Mouse (Mus musculus) spleen, adult 10 weeks (tissue): Measurements from ENCODE around the gene Olfr811. TPM values are rescaled to one million over a fixed set of nuclear protein-coding genes. Genes with fewer than 3 reads are reported as not detected.

Source experiments
- polyA plus RNA-seq: library from polyadenylated mRNA; stranded (reverse); fragments of 350-450 nt; fragmentation: Illumina TruSeq; extraction: RNeasy Lipid Tissue Mini Kit (QIAGEN cat#74804); gene quantifications from one replicate; pipeline ENCODE4 v1.2.3, GENCODE M21; 2015; ENCODE audit warnings: low replicate concordance; ENCODE audit not compliant: insufficient read depth

Gene Olfr811
- not detected for polyA plus RNA-seq

DNA sequence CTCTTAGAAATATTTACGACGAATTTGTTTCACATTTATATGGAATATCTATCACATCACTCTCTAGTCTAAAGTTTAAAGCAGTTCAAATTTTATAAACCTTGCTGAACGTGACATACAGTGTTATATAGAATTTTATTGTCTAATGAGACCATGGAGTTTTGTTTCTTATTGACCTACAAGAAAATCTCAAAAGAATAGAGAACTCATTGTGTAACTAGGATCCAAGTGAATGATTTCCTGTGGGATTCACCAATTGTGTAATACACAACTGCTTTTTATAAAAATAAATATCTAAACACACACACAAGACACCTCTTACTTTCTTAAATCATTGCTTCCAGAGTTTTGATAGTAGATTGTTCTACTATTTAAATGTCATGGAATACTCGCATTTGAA lies at the start of gene Olfr811:
Gene Olfr811, minus strand, starts transcription at position 101 of the 400 bp plus-strand sequence.

DNA sequence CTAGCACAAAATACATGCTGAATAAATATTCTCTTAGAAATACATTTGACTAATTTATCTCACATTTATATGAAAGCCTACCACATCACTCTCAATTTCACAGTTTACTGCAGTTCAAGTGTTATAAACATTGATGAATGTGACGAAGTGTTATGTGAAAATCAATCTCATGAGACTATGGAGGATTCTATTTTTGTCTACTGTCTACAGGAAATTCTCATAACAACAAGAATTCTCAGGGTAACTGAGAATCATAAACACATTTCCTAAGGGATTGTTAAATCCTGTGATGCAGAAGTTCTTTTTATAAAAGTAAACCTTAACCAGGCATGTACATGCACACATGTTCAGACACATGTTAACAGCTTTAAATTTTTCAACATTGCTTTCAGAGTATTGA lies 41.8 kb upstream of the Olfr811 start, which contains the start of gene Olfr812:
Gene Olfr812, minus strand, starts transcription at position 101 of the 400 bp plus-strand sequence.

GRCm38 (mm10) chr10:129794817-129795216 lies 9.4 kb downstream of the Olfr811 start, which contains the start of gene Olfr810:
Olfr810 (minus strand) TSS chr10:129794917.

GRCm38 (mm10) chr10:129774338-129774737 lies 29.9 kb downstream of the Olfr811 start, which contains the start of gene Olfr809:
Olfr809 (plus strand) TSS chr10:129774638.

DNA sequence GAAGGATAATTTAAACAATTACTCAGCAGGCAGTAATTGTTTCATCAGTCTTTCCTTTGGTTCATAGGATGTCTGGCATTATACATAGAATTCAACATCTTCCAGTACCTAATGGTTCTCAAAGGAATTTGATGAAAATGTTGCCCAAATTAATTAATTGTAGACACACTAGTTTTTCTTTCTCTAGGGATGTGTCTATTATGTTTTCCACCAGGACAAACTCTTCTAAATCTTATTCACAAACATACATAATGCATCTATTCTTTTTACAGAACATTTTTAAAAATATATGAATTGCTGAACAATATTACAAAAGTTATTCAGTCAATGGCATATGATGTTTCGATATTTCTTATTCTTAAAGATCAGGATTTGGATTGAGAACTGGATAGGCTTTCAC lies 39.0 kb downstream of the Olfr811 start, which contains the start of gene Olfr808:
Gene Olfr808, plus strand, starts transcription at position 301 of the 400 bp plus-strand sequence.

GRCm38 (mm10) chr10:129757693-129758092 lies 46.5 kb downstream of the Olfr811 start, which contains the start of gene Olfr807:
Olfr807 (minus strand) TSS chr10:129757793.

Other genes starting within 250 kb of the Olfr811 start
- not detected for gene Olfr794, start 236.7 kb downstream of the Olfr811 start, polyA plus RNA-seq
- gene Olfr796, start 191.8 kb downstream of the Olfr811 start, polyA plus RNA-seq = not detected
- not detected for gene Olfr798, start 176.5 kb downstream of the Olfr811 start, polyA plus RNA-seq
- gene Olfr799, start 166.9 kb downstream of the Olfr811 start, polyA plus RNA-seq = not detected
- gene Olfr800, start 146.7 kb downstream of the Olfr811 start, polyA plus RNA-seq = not detected
- gene Olfr801, start 130.5 kb downstream of the Olfr811 start, polyA plus RNA-seq = not detected
- gene Olfr802, start 116.2 kb downstream of the Olfr811 start, polyA plus RNA-seq = not detected
- not detected for gene Olfr803, start 110.1 kb downstream of the Olfr811 start, polyA plus RNA-seq
- gene Olfr804, start 101.2 kb downstream of the Olfr811 start, polyA plus RNA-seq = not detected
- gene Olfr805, start 75.0 kb downstream of the Olfr811 start, polyA plus RNA-seq = not detected
- gene Olfr806, start 62.5 kb downstream of the Olfr811 start, polyA plus RNA-seq = not detected
- not detected for gene Olfr807, start 46.6 kb downstream of the Olfr811 start, polyA plus RNA-seq
- gene Olfr808, start 38.9 kb downstream of the Olfr811 start, polyA plus RNA-seq = not detected
- not detected for gene Olfr809, start 29.8 kb downstream of the Olfr811 start, polyA plus RNA-seq
- gene Olfr810, start 9.5 kb downstream of the Olfr811 start, polyA plus RNA-seq = not detected
- gene Olfr812, start 41.7 kb upstream of the Olfr811 start, polyA plus RNA-seq = not detected
- gene Olfr813, start 51.0 kb upstream of the Olfr811 start, polyA plus RNA-seq = not detected
- gene Olfr814, start 75.5 kb upstream of the Olfr811 start, polyA plus RNA-seq = not detected
- not detected for gene Olfr815, start 101.5 kb upstream of the Olfr811 start, polyA plus RNA-seq
- not detected for gene Olfr816, start 111.2 kb upstream of the Olfr811 start, polyA plus RNA-seq
- gene Olfr818, start 144.7 kb upstream of the Olfr811 start, polyA plus RNA-seq = not detected
- not detected for gene Olfr819, start 162.9 kb upstream of the Olfr811 start, polyA plus RNA-seq
- gene Olfr247, start 171.7 kb upstream of the Olfr811 start, polyA plus RNA-seq = not detected
- not detected for gene Gm10310, start 180.7 kb upstream of the Olfr811 start, polyA plus RNA-seq
- gene Olfr820, start 208.2 kb upstream of the Olfr811 start, polyA plus RNA-seq = not detected
- gene Olfr821, start 226.0 kb upstream of the Olfr811 start, polyA plus RNA-seq = not detected